Mouse (Mus musculus) hindbrain, postnatal 0 days (tissue): ENCODE measurements at regions not wholly inside any gene's neighbourhood (a gene's known extent, or its start where the extent isn't known, plus 50 kb on each side); places are given as distances from the start of the nearest gene placed in this dataset.

Experiments used
- ATAC-seq: fragments of 200-750 bp; cut with Nextera tagmentation; 2 replicates; pipeline ENCODE4 v1.8.0; 2017; ENCODE audit warnings: mild to moderate bottlenecking, moderate TSS enrichment, moderate library complexity
- DNase-seq: peaks from one replicate; pipeline ENCODE4 v3.0.0-alpha.2; 2015; ENCODE audit warnings: low spot score
- H3K27ac ChIP-seq: fragments of 300-500 bp; sonication (generic); 2 replicates; pipeline ENCODE4 v1.5.1; 2014; ENCODE audit warnings: mild to moderate bottlenecking
- H3K27me3 ChIP-seq: fragments of 300-500 bp; sonication (generic); 2 replicates; pipeline ENCODE4 v1.6.1; 2014; ENCODE audit warnings: low read length, mixed read lengths; ENCODE audit not compliant: insufficient read depth
- H3K36me3 ChIP-seq: fragments of 300-500 bp; sonication (generic); 2 replicates; pipeline ENCODE4 v1.6.1; 2014; ENCODE audit warnings: low read length, mixed read lengths; ENCODE audit not compliant: insufficient read depth
- H3K4me1 ChIP-seq: fragments of 300-500 bp; sonication (generic); 2 replicates; pipeline ENCODE4 v1.6.1; 2014; ENCODE audit warnings: antibody characterized with exemption, low read length, mixed read lengths; ENCODE audit not compliant: insufficient read depth
- H3K4me2 ChIP-seq: fragments of 300-500 bp; sonication (generic); 2 replicates; pipeline ENCODE4 v1.6.1; 2014; ENCODE audit warnings: low read depth, mild to moderate bottlenecking, low read length, moderate library complexity, mixed read lengths
- H3K4me3 ChIP-seq: fragments of 300-500 bp; sonication (generic); 2 replicates; pipeline ENCODE4 v1.5.1; 2014; ENCODE audit warnings: low read length
- H3K9ac ChIP-seq: fragments of 300-500 bp; sonication (generic); replicated peaks from 2 replicates; pipeline ENCODE4 v1.6.1; 2014; ENCODE audit warnings: mild to moderate bottlenecking, low read length, moderate library complexity, mixed read lengths
- H3K9me3 ChIP-seq: fragments of 300-500 bp; sonication (generic); 2 replicates; pipeline ENCODE4 v1.6.1; 2016; ENCODE audit warnings: low read length, mixed read lengths
- CTCF ChIP-seq: IDR thresholded peaks from 2 replicates; pipeline ENCODE4 v1.5.1; 2016; ENCODE audit warnings: antibody characterized with exemption, control low read depth, low read depth
- WGBS: fragments of 180-500 bp; shearing (Covaris S2); extraction: QIAGEN DNeasy Blood & Tissue Kit; methylation state at CpG from one replicate; pipeline ENCODE4 v1.1.7; 2014; 5-methylcytosine and 5-hydroxymethylcytosine counted together

GRCm38 (mm10) chr10:102618711-102619110 is 106.7 kb downstream of the Rassf9 start:
- Histone ChIP-seq H3K4me1 (no peaks in the 10 kb centered on the region), H3K36me3 (no peaks in the 10 kb centered on the region), H3K4me3 (no peak overlapping the region), H3K27me3 (no peaks in the 10 kb centered on the region), H3K9ac (no peak overlapping the region), H3K27ac (no peak overlapping the region), H3K4me2 (no peak overlapping the region), H3K9me3 (no peaks in the 10 kb centered on the region)
- no peak for TF ChIP-seq CTCF
- ATAC-seq = no peak
- WGBS = 78% methylated on average over 2 of the region's 2 CpGs
- no peak for DNase-seq

DNA sequence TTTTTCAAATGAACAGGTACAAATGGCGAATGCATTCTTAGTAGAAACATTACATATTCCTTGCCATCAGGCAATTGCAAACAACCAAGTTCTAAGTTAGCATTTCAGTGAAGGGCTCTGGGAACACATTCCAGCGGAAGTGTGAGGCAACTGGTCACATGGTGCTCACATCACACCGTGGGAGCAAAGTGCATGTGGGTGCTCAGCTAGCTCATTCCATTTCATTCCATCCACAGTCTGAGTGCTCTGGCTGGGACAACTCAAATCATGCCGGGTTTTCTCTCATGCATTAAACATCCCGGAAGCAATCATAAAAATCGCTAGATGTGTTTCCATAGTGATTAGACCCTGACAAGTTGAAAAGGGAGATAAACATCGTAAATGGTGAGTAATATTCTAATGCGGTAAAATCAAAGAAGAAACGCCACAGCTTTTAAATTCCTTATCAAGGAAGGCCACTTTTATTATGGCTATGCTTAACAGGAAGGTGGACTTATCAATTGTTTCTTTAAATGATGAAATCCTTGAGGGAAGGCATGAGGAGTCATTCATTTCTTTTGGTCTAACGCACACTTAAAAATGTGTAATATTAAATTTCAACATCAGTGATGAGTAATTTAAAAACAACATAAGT is 104.1 kb downstream of the Rassf9 start:
- H3K27ac ChIP-seq = no peak overlapping the region
- H3K9ac ChIP-seq = no peak overlapping the region
- no peaks in the 10 kb centered on the region for H3K27me3 ChIP-seq
- H3K9me3 ChIP-seq = no peaks in the 10 kb centered on the region
- no peak overlapping the region for H3K4me2 ChIP-seq
- ATAC-seq (no peak), DNase-seq (no peak)
- no peak overlapping the region for H3K4me3 ChIP-seq
- TF ChIP-seq CTCF = no peak
- H3K4me1 ChIP-seq = no peaks in the 10 kb centered on the region
- no peaks in the 10 kb centered on the region for H3K36me3 ChIP-seq
- 88% methylated on average over 10 of the region's 10 CpGs for WGBS
